8 mouse cellular contexts compared by ENCODE assay signal in genomic region chr8:94172075-94172808, GRCm38 (mm10). TPM values are rescaled to one million over a fixed set of nuclear protein-coding genes. Genes with fewer than 3 reads are reported as not detected.
DNase-seq lines count a peak whose midpoint lies in the region; ATAC-seq lines count a peak whose summit lies in the region.

Gene Mt2 (plus strand): TSS chr8:94172664.

- DNase-seq in layer of hippocampus, adult 11-12 months (ENCODE audit: low spot score), result peak; percentile 75
- no peak for DNase-seq in layer of hippocampus, adult 9-10 months (ENCODE audit: low spot score)
- DNase-seq in cerebellum, postnatal 36 days, result peak; percentile 48 to 52
- DNase-seq in gastrocnemius, adult 8-10 months (ENCODE audit: low spot score in 2 of 2), result peak; percentile 57 to 61
- DNase-seq in left cerebral cortex, postnatal 10 days (ENCODE audit: extremely low spot score in 1 of 2, low spot score in 2 of 2), result peak in 1 of 2 experiments; percentile 90
- peak; percentile 77 for DNase-seq in skeletal muscle tissue, adult 2 months (ENCODE audit: low read depth, low spot score)

- no peaks in the 10 kb centered on the region for H3K9me3 ChIP-seq in hindbrain, embryonic 16.5 days (ENCODE audit: control insufficient read depth, low read length)
- no peaks in the 10 kb centered on the region for H3K9me3 ChIP-seq in megakaryocyte, embryonic 14.5 days

- intact Hi-C loops in left cerebral cortex, postnatal 10 days (cut with DNase I), result no loop called here

- H3K4me2 ChIP-seq in hindbrain, embryonic 16.5 days (ENCODE audit: low read length), result peak within 1 kb of the TSS; percentile 88

- H3K36me3 ChIP-seq in hindbrain, embryonic 16.5 days (ENCODE audit: control insufficient read depth, insufficient read depth, low read length), result no peaks in the 10 kb centered on the region
- H3K36me3 ChIP-seq in megakaryocyte, embryonic 14.5 days (replicated peaks; ENCODE audit: low read length), result no peaks in the 10 kb centered on the region

- H3K27me3 ChIP-seq in hindbrain, embryonic 16.5 days (replicated peaks; ENCODE audit: control insufficient read depth, insufficient read depth, low read length), result peaks cover 38% of the 10 kb centered on the region
- peaks cover 11% of the 10 kb centered on the region for H3K27me3 ChIP-seq in megakaryocyte, embryonic 14.5 days (replicated peaks)

- peak within 1 kb of the TSS; percentile 44; the same call in 1 of the 2 replicates for H3K27ac ChIP-seq in hindbrain, embryonic 16.5 days (ENCODE audit: low read depth, low read length)

- under 1% methylated on average over 54 of the region's 56 CpGs for WGBS in hindbrain, embryonic 16.5 days

- H3K4me1 ChIP-seq in hindbrain, embryonic 16.5 days (ENCODE audit: control insufficient read depth, insufficient read depth, low read depth, low read length), result peaks cover 12% of the 10 kb centered on the region
- H3K4me1 ChIP-seq in megakaryocyte, embryonic 14.5 days, result peaks cover 86% of the 10 kb centered on the region

- peak within 1 kb of the TSS; percentile 62 for H3K9ac ChIP-seq in hindbrain, embryonic 16.5 days (ENCODE audit: low read depth, low read length)

- peak within 1 kb of the TSS; percentile 48 for H3K4me3 ChIP-seq in hindbrain, embryonic 16.5 days (ENCODE audit: low read length)
- peak within 1 kb of the TSS; percentile 94 for H3K4me3 ChIP-seq in megakaryocyte, embryonic 14.5 days (replicated peaks)

- ATAC-seq in hindbrain, embryonic 16.5 days, result peak; percentile 65

RNA-seq across cellular contexts. Expression of gene Mt2, which starts in this region (rescaled TPM):
- total RNA-seq in gastrocnemius, adult 8-10 months (2022), result 10 to 100 TPM; 12.9 to 75.1 (median 15.1) TPM
- polyA plus RNA-seq in hindbrain, embryonic 16.5 days (2015; fragmentation: Nextera tagmentation; extraction: Ambion mirVana), result 30.4 and 53.8 TPM in 2 replicates
- total RNA-seq in left cerebral cortex, postnatal 10 days (2021), result 100 to 1,000 TPM in 1 of 2 experiments, 10 to 100 TPM in 1; 63.5 to 266 TPM
- polyA plus RNA-seq in megakaryocyte, embryonic 14.5 days (2012; ENCODE audit: insufficient read depth, low replicate concordance), result 368 and 523 TPM in 2 replicates
